Mouse (Mus musculus): ENCODE data around the gene Sphk1.

GRCm38 (mm10) chr11:116530187-116531147 is at the start of gene Sphk1:
- no peak for TF ChIP-seq CTCF (conservative IDR thresholded peaks at IDR 0.05; ENCODE audit: low read length)
- TF ChIP-seq NANOG (IDR thresholded peaks at IDR 0.05; ENCODE audit: borderline replicate concordance, low read length), result no peak
- TF ChIP-seq POU5F1 (IDR thresholded peaks at IDR 0.05; ENCODE audit: borderline replicate concordance, low read length), result no peak

All from E14TG2a.4 (cell line).